Mouse (Mus musculus): ENCODE measurements at regions not wholly inside any gene's neighbourhood (a gene's known extent, or its start where the extent isn't known, plus 50 kb on each side); places are given as distances from the start of the nearest gene placed in this dataset.

GRCm38 (mm10) chr13:83951808-83952207, 270.3 kb upstream of the Tmem161b start:
- no peak for ATAC-seq (ENCODE audit: extremely low read depth, insufficient number of reproducible peaks, low FRiP score, poor library complexity, severe bottlenecking)

DNA sequence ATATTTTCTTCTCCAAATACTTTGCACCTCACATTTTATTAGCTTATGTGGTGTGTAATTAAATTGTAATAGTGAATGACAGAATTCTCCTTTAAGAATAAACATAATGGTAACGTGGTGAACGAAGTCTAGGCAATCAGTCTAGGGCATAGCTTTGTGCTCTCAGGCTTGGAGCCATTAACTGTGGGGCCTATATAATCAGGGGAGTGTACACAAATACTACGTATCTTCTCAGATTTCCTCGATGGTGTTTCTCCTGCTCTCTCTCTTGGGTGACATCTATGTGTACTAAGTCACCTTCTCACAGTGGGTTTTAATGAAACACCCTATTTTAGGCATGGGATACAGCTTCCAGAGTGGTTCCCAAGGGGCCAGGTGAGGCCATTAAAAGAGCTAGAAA, 269.7 kb upstream of the Tmem161b start:
- ATAC-seq (ENCODE audit: extremely low read depth, insufficient number of reproducible peaks, low FRiP score, poor library complexity, severe bottlenecking), result no peak

DNA sequence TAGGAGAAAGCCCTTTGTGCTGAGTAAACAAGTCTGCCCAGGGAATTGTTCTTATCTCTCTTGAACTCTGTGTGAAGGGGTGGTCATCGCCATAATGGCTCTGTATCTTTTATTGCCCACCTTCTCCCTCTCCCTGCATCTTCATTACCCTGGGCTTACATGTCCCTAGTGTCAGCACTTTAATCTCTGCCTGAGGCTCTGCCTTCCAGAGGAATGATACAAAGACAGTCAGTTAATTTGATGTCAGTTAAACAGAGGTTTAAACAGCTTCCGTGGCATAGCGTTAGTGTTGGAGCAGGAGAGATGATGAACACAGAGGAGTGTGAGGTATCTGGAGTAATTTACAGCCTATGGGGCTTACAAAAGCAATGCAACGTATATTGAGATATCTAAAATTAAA, 269.2 kb upstream of the Tmem161b start:
- no peak for ATAC-seq (ENCODE audit: extremely low read depth, insufficient number of reproducible peaks, low FRiP score, poor library complexity, severe bottlenecking)

- no peak for ATAC-seq (ENCODE audit: extremely low read depth, insufficient number of reproducible peaks, low FRiP score, poor library complexity, severe bottlenecking)
Observed at GRCm38 (mm10) chr13:83955701-83956100, 266.4 kb upstream of the Tmem161b start.

DNA sequence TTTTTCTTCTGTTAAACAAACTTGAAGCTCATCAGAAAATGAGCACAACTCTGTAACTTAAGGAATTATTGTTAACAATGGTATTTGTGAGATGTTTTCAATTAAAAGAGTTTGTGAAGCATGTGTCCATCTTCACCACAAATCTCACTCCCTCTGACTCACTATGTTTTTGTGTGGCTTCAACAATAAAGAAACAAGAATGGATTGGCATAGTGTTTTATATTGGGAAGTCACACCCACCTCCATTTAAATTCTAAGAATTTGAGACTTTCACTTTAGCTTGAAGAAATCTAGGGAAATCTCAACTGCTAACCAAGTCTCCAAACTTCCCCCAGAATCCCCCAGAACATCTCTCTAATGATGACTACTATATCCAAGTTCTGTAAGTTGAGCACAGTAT, 243.6 kb upstream of the Tmem161b start:
- ATAC-seq (ENCODE audit: extremely low read depth, insufficient number of reproducible peaks, low FRiP score, poor library complexity, severe bottlenecking), result no peak

GRCm38 (mm10) chr13:83979535-83979934, 242.6 kb upstream of the Tmem161b start:
- ATAC-seq (ENCODE audit: extremely low read depth, insufficient number of reproducible peaks, low FRiP score, poor library complexity, severe bottlenecking), result no peak

DNA sequence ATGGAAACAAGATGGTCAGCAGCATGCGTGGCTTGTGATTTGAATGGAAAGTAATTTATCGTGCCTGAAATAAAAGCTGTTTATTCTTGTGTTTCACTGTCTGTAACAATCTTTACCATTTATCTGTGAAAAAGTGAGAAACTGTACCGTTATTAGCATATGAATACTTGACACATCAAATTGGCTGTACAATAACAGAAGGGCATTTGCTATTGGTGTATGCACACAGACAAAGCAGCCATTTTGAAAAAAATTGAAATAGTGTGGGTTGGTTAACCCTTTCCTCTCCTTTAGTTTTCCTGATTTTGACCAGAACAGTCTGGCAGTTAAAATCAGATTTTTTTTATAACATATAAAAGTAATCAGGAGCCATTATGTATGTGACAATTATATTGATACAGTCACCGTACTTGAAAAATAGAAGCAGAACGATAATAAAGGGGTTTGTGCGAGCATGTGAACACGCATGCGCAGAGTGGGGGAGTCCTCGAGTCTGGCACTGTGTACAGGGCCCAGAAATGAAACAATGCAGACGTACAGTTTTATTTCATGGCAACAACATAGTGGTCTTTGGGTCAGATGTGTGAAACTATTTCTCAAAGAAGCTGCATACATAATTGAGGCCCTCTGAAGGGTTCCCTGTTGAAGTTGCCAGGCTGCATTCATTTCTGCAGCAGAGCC, 237.3 kb upstream of the Tmem161b start:
- ATAC-seq (ENCODE audit: extremely low read depth, insufficient number of reproducible peaks, low FRiP score, poor library complexity, severe bottlenecking), result no peak

GRCm38 (mm10) chr13:83987746-83988423, 234.2 kb upstream of the Tmem161b start:
- ATAC-seq (ENCODE audit: extremely low read depth, insufficient number of reproducible peaks, low FRiP score, poor library complexity, severe bottlenecking), result no peak

- no peak for ATAC-seq (ENCODE audit: extremely low read depth, insufficient number of reproducible peaks, low FRiP score, poor library complexity, severe bottlenecking)
Observed at GRCm38 (mm10) chr13:83988517-83988916, 233.6 kb upstream of the Tmem161b start.

GRCm38 (mm10) chr13:83997599-83998369, 224.3 kb upstream of the Tmem161b start:
- no peak for ATAC-seq (ENCODE audit: extremely low read depth, insufficient number of reproducible peaks, low FRiP score, poor library complexity, severe bottlenecking)

GRCm38 (mm10) chr13:84021771-84022170, 200.3 kb upstream of the Tmem161b start:
- no peak for ATAC-seq (ENCODE audit: extremely low read depth, insufficient number of reproducible peaks, low FRiP score, poor library complexity, severe bottlenecking)

DNA sequence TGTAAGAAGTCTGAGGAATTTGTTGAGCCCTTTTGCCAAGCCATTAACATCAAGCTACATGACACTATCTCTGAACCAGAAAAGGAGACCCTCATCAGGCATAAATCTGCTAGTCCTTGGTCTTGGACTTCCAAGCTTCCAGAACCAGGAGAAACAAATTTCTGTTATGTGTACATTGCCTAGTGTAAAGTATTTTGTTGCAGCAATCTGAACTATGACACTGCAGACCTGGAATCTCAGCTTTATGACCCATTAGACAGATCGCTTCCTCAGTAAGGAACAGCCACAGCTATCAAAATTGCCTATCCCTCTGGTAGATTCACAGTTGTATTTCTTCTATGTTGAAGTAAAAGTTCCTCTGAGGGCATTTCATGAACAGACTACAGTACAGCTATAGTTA, 199.1 kb upstream of the Tmem161b start:
- ATAC-seq (ENCODE audit: extremely low read depth, insufficient number of reproducible peaks, low FRiP score, poor library complexity, severe bottlenecking), result no peak

DNA sequence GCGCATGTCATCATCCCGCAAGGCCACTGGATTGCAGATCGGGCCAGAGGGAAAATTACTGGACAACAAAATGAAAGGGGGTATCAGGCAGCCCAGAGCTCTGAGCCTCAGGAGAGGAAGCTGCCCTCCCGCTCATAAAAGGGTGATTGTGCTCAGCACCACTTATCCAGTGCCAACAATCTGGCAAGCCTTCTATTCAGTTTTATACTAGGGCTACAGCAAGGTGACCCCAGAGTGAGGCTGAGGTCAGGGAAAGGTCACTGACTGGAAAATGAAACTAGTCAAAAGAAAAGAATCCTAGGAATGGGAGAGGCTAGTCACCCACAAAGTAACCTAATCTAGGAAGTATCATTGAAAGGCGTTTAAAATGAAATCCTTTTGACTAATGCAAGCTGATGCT, 198.5 kb upstream of the Tmem161b start:
- ATAC-seq (ENCODE audit: extremely low read depth, insufficient number of reproducible peaks, low FRiP score, poor library complexity, severe bottlenecking), result no peak

DNA sequence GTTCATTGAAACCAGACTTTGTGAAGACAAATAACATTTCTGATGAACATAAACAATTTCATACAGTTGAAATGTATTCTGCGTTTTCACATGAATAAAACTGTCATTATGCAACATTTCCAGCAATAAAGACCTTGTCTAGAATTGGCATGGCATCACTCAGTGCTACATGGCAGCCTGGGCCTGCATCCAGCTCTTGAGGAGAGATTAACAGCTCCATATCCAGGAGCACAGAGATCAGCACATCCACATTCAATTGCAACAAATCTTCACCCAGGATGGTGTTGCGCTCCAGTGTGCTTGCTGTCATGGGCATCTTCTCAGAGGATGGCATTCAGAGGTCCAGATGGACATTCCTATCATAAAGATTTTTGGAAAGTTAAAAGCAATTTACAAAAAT, 196.7 kb upstream of the Tmem161b start:
- ATAC-seq (ENCODE audit: extremely low read depth, insufficient number of reproducible peaks, low FRiP score, poor library complexity, severe bottlenecking), result no peak

DNA sequence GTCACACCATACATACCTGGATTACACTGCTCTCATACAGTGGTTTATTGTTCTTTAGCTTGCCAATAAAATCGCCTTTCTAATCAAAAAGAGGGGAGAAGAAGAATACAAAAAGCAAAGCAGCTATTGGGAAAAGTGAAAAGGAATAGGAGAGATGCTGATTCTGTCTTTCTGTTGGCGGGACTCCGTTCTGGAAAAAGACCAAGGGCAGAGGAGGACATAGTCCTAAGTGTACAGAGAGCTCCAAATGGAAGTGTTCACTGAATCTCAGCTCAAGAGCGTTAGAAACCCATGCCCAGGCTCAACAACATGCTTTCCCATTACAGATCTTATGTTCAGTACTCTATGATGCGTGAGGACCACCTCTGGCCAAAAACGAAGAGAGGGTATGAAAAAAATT, 174.4 kb upstream of the Tmem161b start:
- no peak for ATAC-seq (ENCODE audit: extremely low read depth, insufficient number of reproducible peaks, low FRiP score, poor library complexity, severe bottlenecking)

GRCm38 (mm10) chr13:84052221-84052620, 169.9 kb upstream of the Tmem161b start:
- no peak for ATAC-seq (ENCODE audit: extremely low read depth, insufficient number of reproducible peaks, low FRiP score, poor library complexity, severe bottlenecking)

GRCm38 (mm10) chr13:84054956-84055355, 167.1 kb upstream of the Tmem161b start:
- ATAC-seq (ENCODE audit: extremely low read depth, insufficient number of reproducible peaks, low FRiP score, poor library complexity, severe bottlenecking), result no peak

GRCm38 (mm10) chr13:84055576-84055975, 166.5 kb upstream of the Tmem161b start:
- ATAC-seq (ENCODE audit: extremely low read depth, insufficient number of reproducible peaks, low FRiP score, poor library complexity, severe bottlenecking), result no peak

- no peak for ATAC-seq (ENCODE audit: extremely low read depth, insufficient number of reproducible peaks, low FRiP score, poor library complexity, severe bottlenecking)
Observed at GRCm38 (mm10) chr13:84056451-84056850, 165.6 kb upstream of the Tmem161b start.

- ATAC-seq (ENCODE audit: extremely low read depth, insufficient number of reproducible peaks, low FRiP score, poor library complexity, severe bottlenecking), result no peak
Observed at GRCm38 (mm10) chr13:84056998-84057397, 165.1 kb upstream of the Tmem161b start.

Data from neutrophil, adult 5-6 weeks (primary cell).